Mouse (Mus musculus) ES-E14 (cell line): Measurements from ENCODE around the gene Il4ra. TPM values are rescaled to one million over a fixed set of nuclear protein-coding genes. Genes with fewer than 3 reads are reported as not detected.

ENCODE experiments used
- DNase-seq: peaks from one replicate; pipeline ENCODE4 v3.0.0-alpha.2; 2013; ENCODE audit warnings: low read depth, low spot score
- H3K27ac ChIP-seq: 2 replicates; pipeline ENCODE4 v1.5.1; 2012; ENCODE audit warnings: low read depth, mild to moderate bottlenecking, low read length, moderate library complexity, mixed read lengths; ENCODE audit not compliant: poor library complexity, insufficient read depth, severe bottlenecking
- H3K36me3 ChIP-seq: 2 replicates; pipeline ENCODE4 v1.6.1; 2012; ENCODE audit warnings: mild to moderate bottlenecking, low read length, moderate library complexity, mixed read lengths; ENCODE audit not compliant: control insufficient read depth, poor library complexity, insufficient read depth, severe bottlenecking
- H3K4me1 ChIP-seq, 2 experiments: fragments of 150-350 bp in 1 of 2; sonication (generic) in 1 of 2; 2 replicates each; pipeline ENCODE4 v1.6.1; 2012; ENCODE audit warnings: low read length in 2 of 2, mild to moderate bottlenecking in 1 of 2, mixed read lengths in 1 of 2; ENCODE audit not compliant: control insufficient read depth in 2 of 2, insufficient read depth in 2 of 2, poor library complexity in 1 of 2
- H3K4me3 ChIP-seq, 2 experiments: fragments of 150-350 bp in 1 of 2; sonication (generic) in 1 of 2; 2 replicates each; pipeline ENCODE4 v1.5.1; 2012; ENCODE audit warnings: low read length in 2 of 2, low read depth in 1 of 2, mild to moderate bottlenecking in 1 of 2, mixed read lengths in 1 of 2; ENCODE audit not compliant: insufficient read depth in 1 of 2, poor library complexity in 1 of 2, severe bottlenecking in 1 of 2
- H3K9ac ChIP-seq: 2 replicates; pipeline ENCODE4 v1.6.1; 2012; ENCODE audit warnings: low read depth, mild to moderate bottlenecking, low read length, mixed read lengths; ENCODE audit not compliant: poor library complexity, insufficient read depth, severe bottlenecking
- H3K9me3 ChIP-seq: fragments of 150-350 bp; sonication (generic); 2 replicates; pipeline ENCODE4 v1.6.1; 2012; ENCODE audit warnings: low read depth, mild to moderate bottlenecking, low read length; ENCODE audit not compliant: control insufficient read depth, insufficient read depth
- CHD2 ChIP-seq: IDR thresholded peaks from 2 replicates; pipeline ENCODE4 v1.6.1; 2014; ENCODE audit warnings: mild to moderate bottlenecking, low read depth, low read length, inconsistent platforms
- HCFC1 ChIP-seq: IDR thresholded peaks from 2 replicates; pipeline ENCODE4 v1.6.1; 2012; ENCODE audit warnings: low read length, inconsistent platforms, borderline replicate concordance; ENCODE audit not compliant: insufficient read depth
- MAFK ChIP-seq: IDR thresholded peaks from 2 replicates; pipeline ENCODE4 v1.6.1; 2014; ENCODE audit warnings: mild to moderate bottlenecking, low read depth, low read length, inconsistent platforms; ENCODE audit not compliant: insufficient read depth
- ZC3H11A ChIP-seq: IDR thresholded peaks from 2 replicates; pipeline ENCODE4 v1.6.1; 2012; ENCODE audit warnings: low read depth, mild to moderate bottlenecking, inconsistent platforms, low read length, borderline replicate concordance
- ZNF384 ChIP-seq: IDR thresholded peaks from 2 replicates; pipeline ENCODE4 v1.6.1; 2012; ENCODE audit warnings: low read depth, low read length, inconsistent platforms
- in situ Hi-C, 2 experiments: fragments of 600-800 bp; cut with MboI; formaldehyde crosslinking; loops; one replicate each; pipeline ENCODE4 v1.15.1; 2025; ENCODE audit warnings: low sequenced_read_pairs in 2 of 2, inconsistent platforms in 1 of 2; ENCODE audit not compliant: unreplicated experiment in 2 of 2
- total RNA-seq: library from RNA; depleted of rRNA; stranded (reverse); fragments of 300-350 nt; gene quantifications from 2 replicates; pipeline ENCODE4 v1.2.3, GENCODE M21; 2012

Gene Il4ra
- total RNA-seq, 1 experiment, result 3.4 TPM

DNA sequence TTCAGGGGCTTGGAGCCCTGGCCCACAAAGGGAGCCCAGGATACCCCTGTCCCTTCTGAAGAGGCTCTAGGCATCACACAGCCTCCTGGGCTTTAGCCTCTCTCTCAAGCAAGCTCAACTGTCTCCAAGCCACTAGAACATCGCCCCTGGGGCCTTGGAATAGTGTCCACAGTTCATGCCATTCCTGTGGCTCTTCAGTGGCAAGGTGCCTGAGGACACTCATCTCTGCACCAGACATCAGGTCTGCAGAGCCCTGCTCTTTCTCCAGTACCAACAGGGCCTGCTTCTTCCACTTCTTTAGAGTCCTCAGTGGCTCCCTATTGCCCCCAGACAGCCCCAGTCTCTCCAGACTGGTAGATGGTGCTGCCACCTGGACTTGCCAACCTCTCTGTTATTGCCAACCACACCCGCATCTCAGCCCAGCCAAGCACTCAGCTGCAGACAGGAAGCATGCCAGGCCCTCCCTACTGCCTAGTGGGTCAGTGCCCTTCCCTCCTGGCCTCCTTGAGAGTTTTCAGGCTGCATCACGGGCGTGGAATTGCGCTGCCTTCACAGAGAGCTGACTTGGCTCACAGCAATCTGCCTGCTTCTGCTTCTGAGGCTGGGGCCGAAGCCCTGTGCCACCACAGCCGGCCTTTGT lies 8.3 kb downstream of the Il4ra start:
- Histone ChIP-seq H3K9me3 (no peaks in the 10 kb centered on the region), H3K36me3 (no peaks in the 10 kb centered on the region), H3K4me1 (no peaks in the 10 kb centered on the region), H3K9ac (no peak overlapping the region), H3K4me3 (no peak overlapping the region), H3K27ac (no peak overlapping the region)
- in situ Hi-C loops, result no loop called here
- no peak for TF ChIP-seq HCFC1
- no peak for TF ChIP-seq CHD2
- TF ChIP-seq ZNF384, result no peak
- TF ChIP-seq ZC3H11A, result no peak
- TF ChIP-seq MAFK, result no peak
- DNase-seq, result no peak

- Histone ChIP-seq H3K9me3 (no peaks in the 10 kb centered on the region), H3K4me3 (no peak overlapping the region), H3K36me3 (no peaks in the 10 kb centered on the region), H3K4me1 (no peaks in the 10 kb centered on the region), H3K27ac (no peak overlapping the region), H3K9ac (no peak overlapping the region)
- in situ Hi-C loops, result no loop called here
- DNase-seq, result no peak
- TF ChIP-seq CHD2, result no peak
Observed at GRCm38 (mm10) chr7:125561085-125561690, 9.3 kb downstream of the Il4ra start.

GRCm38 (mm10) chr7:125562413-125562812 lies 10.5 kb downstream of the Il4ra start:
- H3K4me3 ChIP-seq, result no peak overlapping the region
- TF ChIP-seq MAFK (no peak), ZNF384 (no peak), CHD2 (no peak), ZC3H11A (no peak), HCFC1 (no peak)
- no peaks in the 10 kb centered on the region for H3K4me1 ChIP-seq
- no peak overlapping the region for H3K27ac ChIP-seq
- no peak for DNase-seq
- no peaks in the 10 kb centered on the region for H3K9me3 ChIP-seq
- in situ Hi-C loops, result no loop called here
- H3K36me3 ChIP-seq, result no peaks in the 10 kb centered on the region
- no peak overlapping the region for H3K9ac ChIP-seq

DNA sequence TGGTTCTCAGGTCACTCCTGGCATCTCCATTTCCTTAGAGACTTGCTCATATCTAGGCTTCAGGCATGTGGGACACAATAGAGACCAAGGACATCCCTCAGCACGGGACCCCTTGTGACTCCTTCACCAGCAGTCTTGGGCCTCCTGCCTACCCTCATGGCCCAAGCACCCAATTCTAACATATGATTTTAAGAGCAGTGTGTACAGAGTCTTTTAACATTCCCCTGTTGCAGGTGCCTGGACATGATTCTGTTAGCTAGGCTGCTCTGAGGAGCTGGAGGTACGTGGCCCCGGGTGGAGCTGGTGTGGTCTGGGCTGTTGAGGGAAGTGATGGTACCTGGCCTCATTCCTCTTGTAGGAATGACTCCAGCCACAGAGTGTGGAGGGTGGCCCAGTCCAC lies 11.2 kb downstream of the Il4ra start:
- no peak overlapping the region for H3K27ac ChIP-seq
- no peak for DNase-seq
- H3K4me3 ChIP-seq, result no peak overlapping the region
- H3K36me3 ChIP-seq, result no peaks in the 10 kb centered on the region
- in situ Hi-C loops, result no loop called here
- H3K9me3 ChIP-seq, result no peaks in the 10 kb centered on the region
- H3K4me1 ChIP-seq, result no peaks in the 10 kb centered on the region
- H3K9ac ChIP-seq, result no peak overlapping the region
- TF ChIP-seq CHD2 (no peak), MAFK (no peak), HCFC1 (no peak), ZNF384 (no peak), ZC3H11A (no peak)
